Comparison of ENCODE assay signal across 8 mouse cellular contexts in the genomic region with DNA sequence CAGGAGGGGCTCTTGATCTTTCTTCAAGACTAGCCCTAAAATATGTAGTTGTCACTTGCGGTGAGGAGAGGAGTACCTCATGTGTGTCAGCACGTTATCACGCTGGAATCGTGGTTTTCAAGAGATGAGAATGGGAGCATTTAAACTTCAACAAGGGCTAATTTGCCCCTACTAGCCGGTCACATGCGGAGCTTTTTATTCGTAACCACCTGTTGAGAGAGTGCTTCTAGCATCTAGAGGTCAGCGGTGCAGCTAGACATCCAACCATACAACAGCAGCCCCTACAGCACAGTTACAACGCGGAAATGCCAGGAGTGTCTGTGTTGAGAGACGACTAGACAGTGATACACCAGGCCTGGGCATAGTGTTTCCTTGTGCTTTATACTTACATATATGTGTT. TPM values are rescaled to one million over a fixed set of nuclear protein-coding genes. Genes with fewer than 3 reads are reported as not detected.
DNase-seq lines count a peak whose midpoint lies in the region; ATAC-seq lines count a peak whose summit lies in the region.

No protein-coding gene starts in this region.

- peak; percentile 29 for DNase-seq in CD4-positive, CD25-positive, alpha-beta regulatory T cell, adult 2 months (ENCODE audit: low read depth, low spot score)
- DNase-seq in A20 (ENCODE audit: low read depth, low spot score), result peak; percentile 63
- peak; percentile 19 for DNase-seq in embryonic facial prominence, embryonic 10.5 days (ENCODE audit: low spot score)
- DNase-seq in midbrain, embryonic 10.5 days (ENCODE audit: low spot score), result peak; percentile 14
- DNase-seq in layer of hippocampus, adult 8-10 months (ENCODE audit: low spot score in 2 of 2), result no peak
- DNase-seq in urinary bladder, postnatal 36 days (ENCODE audit: low spot score in 2 of 2), result no peak

- H3K27me3 ChIP-seq in embryonic facial prominence, embryonic 10.5 days (replicated peaks; ENCODE audit: low read depth, poor library complexity, severe bottlenecking), result no peaks in the 10 kb centered on the region
- no peaks in the 10 kb centered on the region for H3K27me3 ChIP-seq in hindbrain, embryonic 16.5 days (replicated peaks; ENCODE audit: control insufficient read depth, insufficient read depth, low read length)
- H3K27me3 ChIP-seq in midbrain, embryonic 10.5 days (ENCODE audit: low read depth, poor library complexity, severe bottlenecking), result no peaks in the 10 kb centered on the region

- peaks cover 37% of the 10 kb centered on the region for H3K36me3 ChIP-seq in embryonic facial prominence, embryonic 10.5 days (replicated peaks)
- H3K36me3 ChIP-seq in hindbrain, embryonic 16.5 days (ENCODE audit: control insufficient read depth, insufficient read depth, low read length), result peaks cover 12% of the 10 kb centered on the region
- peaks cover 34% of the 10 kb centered on the region for H3K36me3 ChIP-seq in midbrain, embryonic 10.5 days

- peak overlapping the region; percentile 78 for H3K4me3 ChIP-seq in embryonic facial prominence, embryonic 10.5 days
- H3K4me3 ChIP-seq in hindbrain, embryonic 16.5 days (ENCODE audit: low read length), result peak overlapping the region; percentile 99
- H3K4me3 ChIP-seq in midbrain, embryonic 10.5 days, result peak overlapping the region; percentile 82

- ATAC-seq in CD4-positive, CD25-positive, alpha-beta regulatory T cell, adult 4 months, result no peak
- no peak for ATAC-seq in hindbrain, embryonic 16.5 days

- H3K27ac ChIP-seq in embryonic facial prominence, embryonic 10.5 days (replicated peaks), result peak overlapping the region; percentile 91
- H3K27ac ChIP-seq in hindbrain, embryonic 16.5 days (ENCODE audit: low read depth, low read length), result no peak overlapping the region
- H3K27ac ChIP-seq in midbrain, embryonic 10.5 days (replicated peaks), result peak overlapping the region; percentile 93

- peak overlapping the region; percentile 99 for H3K9ac ChIP-seq in hindbrain, embryonic 16.5 days (ENCODE audit: low read depth, low read length)

- no peaks in the 10 kb centered on the region for H3K9me3 ChIP-seq in embryonic facial prominence, embryonic 10.5 days
- no peaks in the 10 kb centered on the region for H3K9me3 ChIP-seq in hindbrain, embryonic 16.5 days (ENCODE audit: control insufficient read depth, low read length)
- H3K9me3 ChIP-seq in midbrain, embryonic 10.5 days (replicated peaks), result no peaks in the 10 kb centered on the region

- peaks cover 17% of the 10 kb centered on the region for H3K4me1 ChIP-seq in embryonic facial prominence, embryonic 10.5 days
- peaks cover 13% of the 10 kb centered on the region for H3K4me1 ChIP-seq in hindbrain, embryonic 16.5 days (ENCODE audit: control insufficient read depth, insufficient read depth, low read depth, low read length)
- H3K4me1 ChIP-seq in midbrain, embryonic 10.5 days, result peaks cover 19% of the 10 kb centered on the region

- 1% methylated on average over 11 of the region's 11 CpGs for WGBS in embryonic facial prominence, embryonic 10.5 days
- 2% methylated on average over 11 of the region's 11 CpGs for WGBS in hindbrain, embryonic 16.5 days
- 5% methylated on average over 11 of the region's 11 CpGs for WGBS in midbrain, embryonic 10.5 days

- H3K4me2 ChIP-seq in hindbrain, embryonic 16.5 days (ENCODE audit: low read length), result peak overlapping the region; percentile 88

RNA-seq across cellular contexts. Expression of gene Uqcrc2, which starts 0.8 kb away (rescaled TPM):
- 100 to 1,000 TPM; 224 to 238 TPM for polyA plus RNA-seq in CD4-positive, CD25-positive, alpha-beta regulatory T cell, adult 4 months (2017; shearing (Covaris generic))
- 175 and 186 TPM in 2 replicates for polyA plus RNA-seq in embryonic facial prominence, embryonic 10.5 days (2016; fragmentation: Nextera tagmentation; extraction: Ambion mirVana)
- polyA plus RNA-seq in hindbrain, embryonic 16.5 days (2015; fragmentation: Nextera tagmentation; extraction: Ambion mirVana), result 244 and 260 TPM in 2 replicates
- 180 and 188 TPM in 2 replicates for polyA plus RNA-seq in midbrain, embryonic 10.5 days (2016; fragmentation: Nextera tagmentation; extraction: Ambion mirVana)
- 100 to 1,000 TPM; 237 to 257 (median 241) TPM for total RNA-seq in layer of hippocampus, adult 8-10 months (2022)

RNA-seq across cellular contexts. Expression of gene Pdzd9, which starts 34.3 kb away (rescaled TPM):
- under 1 TPM; 0.68 to 0.78 TPM for polyA plus RNA-seq in CD4-positive, CD25-positive, alpha-beta regulatory T cell, adult 4 months (2017; shearing (Covaris generic))
- polyA plus RNA-seq in embryonic facial prominence, embryonic 10.5 days (2016; fragmentation: Nextera tagmentation; extraction: Ambion mirVana), result 0.30 and 0.36 TPM in 2 replicates
- 0.48 and 0.49 TPM in 2 replicates for polyA plus RNA-seq in hindbrain, embryonic 16.5 days (2015; fragmentation: Nextera tagmentation; extraction: Ambion mirVana)
- 0.24 and 0.41 TPM in 2 replicates for polyA plus RNA-seq in midbrain, embryonic 10.5 days (2016; fragmentation: Nextera tagmentation; extraction: Ambion mirVana)
- under 1 TPM in 1 of 4 experiments, not detected in 3; 0.31 TPM for total RNA-seq in layer of hippocampus, adult 8-10 months (2022)

RNA-seq across cellular contexts. Expression of gene Mosmo, which starts 41.6 kb away (rescaled TPM):
- polyA plus RNA-seq in CD4-positive, CD25-positive, alpha-beta regulatory T cell, adult 4 months (2017; shearing (Covaris generic)), result 10 to 100 TPM in 1 of 2 experiments, 1 to 10 TPM in 1; 7.0 to 10.1 TPM
- 13.3 and 15.1 TPM in 2 replicates for polyA plus RNA-seq in embryonic facial prominence, embryonic 10.5 days (2016; fragmentation: Nextera tagmentation; extraction: Ambion mirVana)
- polyA plus RNA-seq in hindbrain, embryonic 16.5 days (2015; fragmentation: Nextera tagmentation; extraction: Ambion mirVana), result 8.0 and 9.2 TPM in 2 replicates
- 11.9 and 13.0 TPM in 2 replicates for polyA plus RNA-seq in midbrain, embryonic 10.5 days (2016; fragmentation: Nextera tagmentation; extraction: Ambion mirVana)
- 10 to 100 TPM; 76.4 to 84.5 (median 78.2) TPM for total RNA-seq in layer of hippocampus, adult 8-10 months (2022)

Comparison
In these comparisons a context has a peak if more than half of its experiments do, and no peak if none do; other contexts are left out.
1. DNase-seq: peak in CD4-positive, CD25-positive, alpha-beta regulatory T cell, adult 2 months (single experiment), A20 (single experiment), embryonic facial prominence, embryonic 10.5 days (single experiment) and midbrain, embryonic 10.5 days (single experiment); none in layer of hippocampus, adult 8-10 months (0 of 2) and urinary bladder, postnatal 36 days (0 of 2).
2. Peak in every context shown above with its lines, with median percentiles within 50 percentile points of each other: H3K4me3 ChIP-seq.